In genomic region chr13:54381396-54381795, GRCm38 (mm10) we compare ENCODE assay signal across 19 mouse cellular contexts. TPM values are rescaled to one million over a fixed set of nuclear protein-coding genes. Genes with fewer than 3 reads are reported as not detected.
A peak's percentile ranks its signal among the peaks of the same experiment; 100 is the strongest.
DNase-seq lines count a peak whose midpoint lies in the region; ATAC-seq and TF ChIP-seq lines count a peak whose summit lies in the region.
"Had no signal": no experiment of that assay in that cellular context is flagged by ENCODE, and none has a peak within 500 bp of the region (broad histone marks: within the 10 kb centered on the region; RNA-seq: fewer than 3 reads in every experiment).

No protein-coding gene starts in this region.

- H3K4me3 ChIP-seq in liver, postnatal 0 days (ENCODE audit: low read depth, low read length) = no peak overlapping the region
- no peak overlapping the region for H3K4me3 ChIP-seq in liver, embryonic 11.5 days (ENCODE audit: low read depth, low read length)
- H3K4me3 ChIP-seq: embryonic facial prominence, embryonic 13.5 days; forebrain, embryonic 13.5 days; heart, embryonic 12.5 days; hindbrain, embryonic 10.5 days had no signal

- no peak overlapping the region; the same call in 1 of the 2 replicates for H3K27ac ChIP-seq in liver, postnatal 0 days (ENCODE audit: low read depth)
- no peak overlapping the region for H3K27ac ChIP-seq in liver, embryonic 11.5 days (ENCODE audit: low read depth, low read length)
- H3K27ac ChIP-seq: embryonic facial prominence, embryonic 13.5 days; forebrain, embryonic 13.5 days; hindbrain, embryonic 10.5 days; hindbrain, embryonic 14.5 days had no signal

- peaks cover 8% of the 10 kb centered on the region for H3K4me1 ChIP-seq in liver, postnatal 0 days (ENCODE audit: insufficient read depth)
- H3K4me1 ChIP-seq in liver, embryonic 11.5 days (replicated peaks; ENCODE audit: control insufficient read depth, insufficient read depth, low read length) = peaks cover 9% of the 10 kb centered on the region; the same call in 1 of the 2 replicates

- no peak for TF ChIP-seq EP300 in liver, postnatal 0 days (IDR thresholded peaks at IDR 0.05; ENCODE audit: low read depth)

- no peaks in the 10 kb centered on the region for H3K9me3 ChIP-seq in liver, postnatal 0 days (ENCODE audit: low read length)
- H3K9me3 ChIP-seq in liver, embryonic 11.5 days (ENCODE audit: control insufficient read depth, low read length) = no peaks in the 10 kb centered on the region
- H3K9me3 ChIP-seq: embryonic facial prominence, embryonic 13.5 days; forebrain, embryonic 13.5 days; heart, embryonic 12.5 days; hindbrain, embryonic 10.5 days had no signal

- no peaks in the 10 kb centered on the region; the same call in 1 of the 2 replicates for H3K36me3 ChIP-seq in liver, postnatal 0 days (replicated peaks; ENCODE audit: insufficient read depth, low read length)
- no peaks in the 10 kb centered on the region for H3K36me3 ChIP-seq in liver, embryonic 11.5 days (ENCODE audit: control insufficient read depth, insufficient read depth, low read length)
- H3K36me3 ChIP-seq in splenic B cell, adult 2 months (ENCODE audit: control insufficient read depth, insufficient read depth, low read length, poor library complexity, severe bottlenecking) = no peaks in the 10 kb centered on the region
- H3K36me3 ChIP-seq: G1E; heart, embryonic 12.5 days had no signal

- no peaks in the 10 kb centered on the region for H3K27me3 ChIP-seq in liver, postnatal 0 days (ENCODE audit: insufficient read depth, low read length)
- 0 out of 2 replicates have a peak, but pooled peaks cover 3% of the 10 kb centered on the region for H3K27me3 ChIP-seq in liver, embryonic 11.5 days (replicated peaks; ENCODE audit: control insufficient read depth, insufficient read depth, low read length)
- H3K27me3 ChIP-seq in splenic B cell, adult 2 months (ENCODE audit: control insufficient read depth, insufficient read depth, low read length, poor library complexity, severe bottlenecking) = no peaks in the 10 kb centered on the region
- H3K27me3 ChIP-seq: forebrain, embryonic 13.5 days had no signal

- no peak overlapping the region for H3K9ac ChIP-seq in liver, postnatal 0 days (replicated peaks)
- H3K9ac ChIP-seq in liver, embryonic 11.5 days (ENCODE audit: low read depth, low read length) = no peak overlapping the region
- H3K9ac ChIP-seq: embryonic facial prominence, embryonic 13.5 days; forebrain, embryonic 13.5 days; forebrain, postnatal 0 days; heart, embryonic 12.5 days; hindbrain, embryonic 14.5 days had no signal

- no peak overlapping the region for H3K4me2 ChIP-seq in liver, postnatal 0 days (ENCODE audit: low read depth, low read length)
- no peak overlapping the region for H3K4me2 ChIP-seq in liver, embryonic 11.5 days
- H3K4me2 ChIP-seq: embryonic facial prominence, embryonic 13.5 days; forebrain, embryonic 13.5 days; heart, embryonic 12.5 days; hindbrain, embryonic 14.5 days had no signal

- no peak for TF ChIP-seq CTCF in liver, postnatal 0 days (IDR thresholded peaks at IDR 0.05; ENCODE audit: low read depth)

- ATAC-seq in liver, postnatal 0 days = peak; percentile 41; the same call in 1 of the 2 replicates
- ATAC-seq in liver, embryonic 11.5 days (replicated peaks; ENCODE audit: low FRiP score) = no peak
- ATAC-seq: forebrain, embryonic 13.5 days; forebrain, postnatal 0 days had no signal

- peak; percentile 32 for DNase-seq in cerebellum, adult 11-12 months
- DNase-seq in cerebellum, postnatal 4 days (ENCODE audit: low spot score in 2 of 2) = no peak
- DNase-seq in liver, postnatal 0 days = no peak
- DNase-seq in liver, embryonic 11.5 days (ENCODE audit: low spot score) = no peak
- DNase-seq in B cell, adult 2 months = peak; percentile 48 to 50
- peak; percentile 54 for DNase-seq in splenic B cell, adult 2 months (ENCODE audit: low read depth, low spot score)
- DNase-seq in gastrocnemius, adult 8-10 months (ENCODE audit: low spot score in 2 of 2) = no peak
- DNase-seq: adrenal gland, adult 8-10 months; adrenal gland, postnatal 36 days; cerebellum, postnatal 25 days; forebrain, postnatal 0 days; gastrocnemius, postnatal 25 days had no signal

- WGBS in liver, postnatal 0 days (ENCODE audit: insufficient replicate concordance) = 55% methylated on average over 8 of the region's 8 CpGs
- 75% methylated on average over 8 of the region's 8 CpGs for WGBS in liver, embryonic 11.5 days

RNA-seq across cellular contexts. Expression of gene Cplx2, which starts 10.2 kb away (rescaled TPM):
- polyA plus RNA-seq in liver, postnatal 0 days (2015; fragmentation: Nextera tagmentation; extraction: Ambion mirVana) = 0.89 and 0.97 TPM in 2 replicates
- 1.5 TPM in 2 replicates for polyA plus RNA-seq in liver, embryonic 11.5 days (2014; fragmentation: Nextera tagmentation; extraction: Ambion mirVana)
- under 1 TPM; 0.51 to 0.72 (median 0.65) TPM for total RNA-seq in gastrocnemius, adult 8-10 months (2022)
- total RNA-seq: G1E; granulocyte monocyte progenitor cell, adult 5-6 weeks had no signal
- polyA plus RNA-seq: G1E had no signal

Comparison
In these comparisons a context has a peak if more than half of its experiments do, and no peak if none do; other contexts are left out.
1. DNase-seq: peak in cerebellum, adult 11-12 months (single experiment), B cell, adult 2 months (2 of 2) and splenic B cell, adult 2 months (single experiment); none in cerebellum, postnatal 4 days (0 of 2), liver, postnatal 0 days (single experiment), liver, embryonic 11.5 days (single experiment) and gastrocnemius, adult 8-10 months (0 of 2).